ENCODE assay signal across 14 mouse cellular contexts in genomic region chr5:32239337-32239736, GRCm38 (mm10). TPM values are rescaled to one million over a fixed set of nuclear protein-coding genes. Genes with fewer than 3 reads are reported as not detected.
"Had no signal": no experiment of that assay in that cellular context is flagged by ENCODE, and none has a peak within 500 bp of the region (broad histone marks: within the 10 kb centered on the region; RNA-seq: fewer than 3 reads in every experiment).

No protein-coding gene starts in this region.

- H3K9me3 ChIP-seq: limb, embryonic 15.5 days; liver, embryonic 13.5 days; lung, embryonic 15.5 days; midbrain, embryonic 13.5 days; neural tube, embryonic 12.5 days had no signal

- H3K4me3 ChIP-seq: left cerebral cortex, adult 2 months; limb, embryonic 15.5 days; liver, embryonic 13.5 days; lung, embryonic 15.5 days; midbrain, embryonic 13.5 days; myocyte; neural tube, embryonic 12.5 days had no signal

- DNase-seq: kidney, adult 8-10 months; kidney, postnatal 25 days; liver, embryonic 13.5 days; liver, postnatal 0 days; lung, postnatal 14 days; right cerebral cortex, postnatal 4 days had no signal

- H3K27me3 ChIP-seq: limb, embryonic 15.5 days; liver, embryonic 13.5 days; lung, embryonic 15.5 days; midbrain, embryonic 13.5 days; neural tube, embryonic 12.5 days had no signal

- H3K4me1 ChIP-seq: limb, embryonic 15.5 days; liver, embryonic 13.5 days; lung, embryonic 15.5 days; midbrain, embryonic 13.5 days; neural tube, embryonic 12.5 days had no signal

- ATAC-seq: liver, postnatal 0 days; midbrain, embryonic 13.5 days had no signal

- H3K36me3 ChIP-seq: limb, embryonic 15.5 days; liver, embryonic 13.5 days; lung, embryonic 15.5 days; midbrain, embryonic 13.5 days; neural tube, embryonic 12.5 days had no signal

RNA-seq across cellular contexts. Expression of gene Plb1, which starts 6.8 kb away (rescaled TPM):
- total RNA-seq: megakaryocyte-erythroid progenitor cell, adult 5-6 weeks had no signal
- polyA plus RNA-seq: limb, embryonic 11.5 days; liver, embryonic 13.5 days; midbrain, embryonic 13.5 days; neural tube, embryonic 12.5 days had no signal
